Mouse (Mus musculus): ENCODE results near the gene Cebpb. TPM values are rescaled to one million over a fixed set of nuclear protein-coding genes. Genes with fewer than 3 reads are reported as not detected.

Gene Cebpb
- total RNA-seq, 2 experiments from 2014 or later, result 357 to 631 TPM

- no peak for DNase-seq
Observed at GRCm38 (mm10) chr2:167665972-167666713, 22.6 kb upstream of the Cebpb start.

DNA sequence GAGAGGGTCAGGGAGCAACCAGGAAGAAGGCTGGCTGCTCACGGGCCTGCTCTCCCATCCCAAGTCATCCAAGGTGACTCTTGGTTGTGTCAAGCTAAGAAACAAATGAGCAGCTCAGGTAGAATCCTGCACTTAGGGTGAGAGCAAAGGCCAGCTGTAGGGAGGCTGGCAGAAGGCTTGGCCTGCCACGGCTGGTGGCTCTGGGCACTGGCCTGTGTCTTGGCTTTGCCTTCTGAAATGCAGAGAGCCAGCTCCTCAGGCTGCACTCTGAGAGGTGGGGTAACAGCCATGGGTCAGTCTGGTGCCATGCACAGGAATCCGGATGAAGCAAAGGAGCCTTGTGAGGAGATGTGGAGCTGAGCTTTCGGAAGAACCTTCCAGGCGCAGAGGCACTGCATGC, 20.3 kb upstream of the Cebpb start:
- no peak for DNase-seq

DNA sequence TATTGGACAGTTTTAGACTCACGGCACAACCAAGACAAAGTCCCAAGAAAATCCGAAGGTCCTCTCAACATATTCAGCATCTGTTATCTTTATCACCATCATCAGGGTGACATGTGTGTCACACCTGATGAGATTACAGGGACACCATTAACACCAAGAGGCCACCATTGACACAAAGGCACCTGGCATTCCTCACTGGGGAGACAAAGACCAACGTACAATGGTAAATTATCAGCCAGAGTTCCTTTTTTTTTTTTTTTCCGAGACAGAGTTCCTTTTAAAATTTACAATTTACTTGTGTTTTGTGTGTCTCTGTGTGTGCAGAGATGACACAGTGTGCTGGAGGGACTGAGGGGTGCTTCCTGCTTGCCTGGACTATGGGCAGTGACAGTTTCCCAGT, 19.3 kb upstream of the Cebpb start:
- DNase-seq, result no peak

- no peak for DNase-seq
Observed at GRCm38 (mm10) chr2:167671101-167671633, 17.5 kb upstream of the Cebpb start.

- DNase-seq, result no peak
Observed at GRCm38 (mm10) chr2:167672212-167672685, 16.5 kb upstream of the Cebpb start.

- DNase-seq, result peak; percentile 50 to 68
Observed at GRCm38 (mm10) chr2:167675120-167675909, 13.4 kb upstream of the Cebpb start.

- no peak for DNase-seq
Observed at GRCm38 (mm10) chr2:167678600-167678999, 10.1 kb upstream of the Cebpb start.

- peak; percentile 83 to 90 for DNase-seq
Observed at GRCm38 (mm10) chr2:167679902-167680430, 8.7 kb upstream of the Cebpb start.

DNA sequence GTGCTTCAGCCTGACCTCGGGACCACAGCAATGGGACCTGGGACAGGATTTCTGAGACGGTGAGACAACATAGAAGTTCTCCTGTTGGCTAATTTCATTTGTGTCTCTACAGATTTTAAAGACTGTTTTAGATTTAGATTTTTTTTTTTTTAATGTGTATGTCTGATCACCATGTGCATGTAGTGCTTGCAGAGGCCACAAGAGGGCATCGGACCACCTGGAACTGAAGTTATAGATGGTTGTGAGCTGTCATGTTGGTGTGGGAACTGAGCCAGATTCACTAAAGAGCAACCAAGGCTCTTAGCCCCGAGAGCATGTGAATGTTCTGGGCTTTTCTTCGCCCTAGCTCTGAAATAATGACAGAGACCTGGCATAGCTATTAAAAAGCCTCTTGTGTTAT, 8.1 kb upstream of the Cebpb start:
- peak; percentile 74 to 76 for DNase-seq

- DNase-seq, result no peak
Observed at GRCm38 (mm10) chr2:167683721-167684120, 5.0 kb upstream of the Cebpb start.

DNA sequence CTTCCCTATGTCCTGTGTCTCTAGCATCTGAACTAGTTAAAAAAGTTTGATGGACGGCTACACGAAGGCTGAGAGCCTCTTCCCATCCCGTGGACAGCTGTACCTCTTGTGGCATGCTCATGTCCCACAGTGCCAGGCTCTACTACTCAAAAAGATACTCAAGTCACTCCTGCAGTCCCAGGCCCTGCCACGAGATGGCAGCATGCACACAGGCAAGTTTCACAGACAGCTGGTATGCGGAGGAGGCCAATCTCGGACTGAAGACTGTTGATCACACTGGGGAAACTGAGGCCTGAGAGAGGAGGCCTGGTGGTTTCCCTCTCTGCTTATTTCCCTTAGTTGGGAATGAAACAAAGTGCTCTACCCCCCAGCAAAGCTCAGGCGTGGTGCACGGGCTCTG, 3.6 kb upstream of the Cebpb start:
- DNase-seq, result peak; percentile 93 to 96

DNA sequence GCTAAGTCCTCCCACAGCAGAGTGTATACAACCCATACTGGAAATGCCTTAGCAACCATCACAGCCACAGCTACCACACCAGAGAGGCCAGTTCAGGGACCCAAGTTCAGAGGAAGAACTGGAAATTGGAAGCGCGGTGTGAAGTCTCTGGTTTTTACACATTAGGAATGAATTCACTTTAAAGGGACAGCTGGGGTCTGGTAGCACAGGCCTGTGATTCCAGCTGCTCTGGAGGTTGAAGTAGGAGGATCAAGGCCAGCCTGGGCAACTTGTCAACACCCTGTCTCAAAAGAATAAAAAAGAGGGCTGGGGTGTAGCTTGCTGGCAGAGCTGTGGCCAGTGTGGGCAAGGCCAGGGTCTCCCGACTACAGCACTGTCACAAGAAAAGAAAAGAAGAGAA, 2.9 kb upstream of the Cebpb start:
- peak; percentile 31 to 65 for DNase-seq

DNA sequence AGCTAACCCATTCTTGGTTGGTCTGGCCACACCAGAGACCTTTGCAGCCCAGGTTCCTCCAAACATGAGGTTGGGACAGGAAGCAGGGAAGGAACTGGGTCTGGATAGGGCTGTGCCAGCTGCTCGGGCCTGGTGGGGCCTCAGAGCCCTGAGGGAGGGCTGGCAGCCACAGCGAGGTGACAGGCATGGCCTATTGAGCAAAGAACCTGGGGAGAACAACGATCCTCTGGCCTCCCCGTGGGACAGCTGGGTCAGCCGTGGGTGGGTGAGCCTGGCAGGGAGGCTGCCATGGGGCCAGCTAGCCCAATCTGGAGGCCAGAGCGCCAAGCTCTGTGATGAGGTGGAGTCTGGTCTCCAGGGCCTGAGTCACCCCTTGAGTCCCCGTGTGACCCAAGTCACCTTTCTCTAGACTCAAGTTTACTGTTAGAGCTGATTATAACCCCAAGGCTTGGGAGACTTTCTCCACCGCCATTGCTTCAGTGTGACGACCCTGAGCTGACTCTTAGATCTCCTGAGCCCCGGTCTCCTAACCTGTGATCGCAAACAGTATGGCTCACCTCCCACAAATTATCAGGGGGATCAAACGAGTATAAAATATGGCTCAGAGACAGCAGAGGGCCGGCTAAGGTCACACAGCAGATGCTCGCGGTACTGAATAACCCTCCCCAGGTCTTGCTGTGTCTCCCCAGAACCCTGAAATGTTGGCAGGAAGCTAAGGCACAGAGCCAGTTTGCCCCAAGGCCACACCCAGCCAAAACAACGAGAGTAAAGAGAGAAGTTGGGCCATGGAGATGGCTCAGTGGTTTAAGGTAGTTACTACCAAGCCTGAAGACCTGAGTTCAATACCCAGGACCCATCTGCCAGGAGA, 2.1 kb upstream of the Cebpb start:
- peak; percentile 68 to 81 for DNase-seq

DNA sequence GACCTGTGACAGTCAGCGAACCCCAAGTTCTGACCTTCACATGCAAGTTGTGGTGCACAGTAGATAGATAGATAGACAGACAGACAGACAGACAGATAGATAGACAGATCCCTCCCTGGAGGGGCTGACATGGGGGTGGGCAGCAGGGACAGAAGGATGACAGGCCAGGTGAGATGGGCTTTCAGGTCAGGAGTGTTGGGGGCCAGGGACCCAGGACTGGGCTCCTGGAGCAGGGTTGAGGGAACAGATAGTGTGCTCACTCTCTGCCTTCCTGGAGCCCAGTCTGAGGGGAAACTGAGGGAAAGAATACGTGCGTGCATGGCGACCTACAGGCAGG, 1.5 kb upstream of the Cebpb start:
- no peak for DNase-seq

- peak; percentile 92 to 93 for DNase-seq
Observed at GRCm38 (mm10) chr2:167687651-167688101, 1.0 kb upstream of the Cebpb start.

- DNase-seq, result peak; percentile 69 to 73
Observed at GRCm38 (mm10) chr2:167688126-167688497, 603 bp upstream of the Cebpb start.

- DNase-seq, result peak; percentile 66 to 68
Observed at GRCm38 (mm10) chr2:167689501-167690218, 945 bp downstream of the Cebpb start, which contains the start of gene Tmem189. Gene Tmem189 (minus strand): TSS chr2:167689822.

- peak; percentile 78 to 82 for DNase-seq
Observed at GRCm38 (mm10) chr2:167690219-167690961, 1.7 kb downstream of the Cebpb start.

GRCm38 (mm10) chr2:167690962-167691311, 2.2 kb downstream of the Cebpb start:
- peak; percentile 52 for DNase-seq

DNA sequence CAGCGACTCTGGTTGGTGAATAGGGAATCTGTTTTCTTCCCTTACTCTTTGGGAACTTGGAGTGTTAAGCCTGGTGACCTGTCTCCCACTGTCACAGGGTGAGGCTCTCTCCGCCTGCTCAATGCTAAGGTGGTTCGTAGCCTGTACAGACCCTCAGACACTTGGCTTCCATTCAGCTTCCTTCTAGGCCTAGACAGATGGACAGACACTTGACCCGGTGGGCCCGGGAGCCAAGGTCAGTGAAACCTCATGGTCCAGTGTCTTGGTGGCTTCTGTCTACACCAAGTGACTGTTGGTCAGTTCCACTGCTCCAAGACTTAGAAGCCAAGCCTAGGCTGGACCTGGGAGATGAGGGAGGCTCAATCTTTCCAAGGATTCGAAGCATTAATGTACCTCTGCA, 2.7 kb downstream of the Cebpb start:
- no peak for DNase-seq

Data from adrenal gland, postnatal 36 days (tissue).